Mouse (Mus musculus) activated CD4-positive, CD25-positive, alpha-beta regulatory T cell, adult 9 weeks (primary cell): ENCODE results near the gene Cxcl17. TPM values are rescaled to one million over a fixed set of nuclear protein-coding genes. Genes with fewer than 3 reads are reported as not detected.

ENCODE experiments used
- polyA plus RNA-seq: library from polyadenylated mRNA; unstranded; fragments of 100-300 nt; shearing (Covaris generic); gene quantifications from one replicate; pipeline ENCODE4 v1.2.1, GENCODE M21; 2017

Gene Cxcl17
- not detected for polyA plus RNA-seq

DNA sequence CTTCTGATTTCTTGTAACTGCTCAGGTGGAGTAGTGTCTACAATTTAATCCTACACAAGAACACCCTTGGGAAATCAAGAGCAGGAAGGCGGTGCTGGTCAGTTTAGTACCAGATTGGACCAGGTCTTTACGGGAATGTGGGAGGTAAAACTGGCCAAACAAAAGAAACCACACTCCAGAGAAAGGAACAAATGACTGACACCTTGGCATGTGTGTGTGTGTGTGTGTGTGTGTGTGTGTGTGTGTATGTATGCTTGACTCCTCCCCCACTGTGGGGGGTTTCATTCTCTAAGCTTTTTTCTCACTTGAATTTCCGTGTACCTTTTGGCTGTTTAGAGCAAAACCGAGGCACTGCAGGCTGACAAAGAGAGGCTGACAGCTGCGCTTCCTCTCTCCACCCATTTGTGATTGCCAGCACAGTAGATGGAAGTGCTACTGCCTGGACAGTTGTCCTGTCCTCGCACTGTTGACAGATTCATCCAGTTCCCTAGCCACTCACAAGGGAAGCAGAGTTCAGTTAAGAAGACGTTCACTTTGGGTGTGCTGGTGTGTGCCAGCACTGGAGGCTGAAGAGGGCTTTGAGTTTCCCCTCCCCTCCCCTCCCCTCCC, at the start of gene Cxcl17:
Cxcl17 (minus strand) TSS at position 54 of the 609 bp plus-strand sequence.

DNA sequence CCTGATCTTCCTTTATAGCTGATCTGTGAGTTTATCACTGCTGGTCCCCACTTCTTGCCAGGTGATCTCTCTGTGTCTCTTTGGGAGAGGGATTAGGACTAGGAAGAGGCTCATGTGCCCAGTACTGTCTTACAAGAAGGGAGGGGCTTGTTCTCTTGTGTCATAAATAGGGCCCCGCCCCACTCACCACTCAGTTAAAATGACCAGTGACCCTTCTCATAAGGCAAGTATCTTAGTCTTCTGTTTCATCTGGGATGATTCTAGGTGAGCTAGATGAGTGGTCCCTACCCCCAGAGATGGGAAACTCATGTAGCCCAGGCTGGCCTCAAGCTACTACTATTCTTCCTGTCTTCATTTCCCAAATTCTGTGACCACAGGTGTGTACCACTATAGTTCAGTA, 14.1 kb downstream of the Cxcl17 start, which contains the start of gene Lipe:
Lipe (minus strand) TSS at position 101 of the 400 bp plus-strand sequence.

DNA sequence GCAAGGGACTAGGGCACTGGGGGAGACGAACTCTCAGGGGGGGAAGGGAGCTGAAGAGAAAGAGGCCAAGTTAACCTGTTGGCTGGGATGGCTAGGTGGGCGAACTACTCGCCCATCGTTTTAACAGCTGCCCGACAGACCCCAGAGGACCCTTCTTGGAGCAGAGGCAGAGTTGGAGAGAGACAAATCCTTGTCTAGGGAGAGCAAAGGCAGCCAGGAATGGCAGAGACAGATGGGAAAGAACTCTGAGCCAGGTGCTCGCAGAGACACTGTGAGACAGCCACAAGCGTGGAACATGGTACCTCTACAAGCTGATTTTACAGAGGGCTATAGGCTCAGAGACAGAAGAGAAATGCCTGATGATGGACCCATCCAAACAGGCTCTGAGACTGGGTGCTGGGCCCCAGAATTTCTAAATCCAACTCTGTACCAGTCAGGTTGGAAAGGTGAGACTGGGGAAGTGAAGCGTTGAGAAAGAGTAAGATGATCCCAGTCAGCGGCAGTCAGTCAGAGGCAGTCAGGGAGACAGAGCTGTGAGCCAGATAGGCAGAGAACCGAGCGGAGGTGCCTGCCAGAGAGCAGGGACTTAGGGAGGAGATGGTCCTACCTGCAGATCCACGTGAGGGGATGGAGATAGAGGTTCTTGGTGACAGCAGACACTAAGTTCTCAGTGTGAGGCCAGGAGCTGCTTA, 43.5 kb downstream of the Cxcl17 start, which contains the start of gene Cnfn:
Cnfn (minus strand) TSS at position 667 of the 692 bp plus-strand sequence.

Other genes with a start within 250 kb of the Cxcl17 start
- 138 TPM for gene Pou2f2, start 233.2 kb downstream of the Cxcl17 start, polyA plus RNA-seq
- gene Dedd2, start 192.3 kb downstream of the Cxcl17 start, polyA plus RNA-seq = 50.7 TPM
- 4.6 TPM for gene Zfp526, start 191.5 kb downstream of the Cxcl17 start, polyA plus RNA-seq
- gene Gsk3a, start 175.0 kb downstream of the Cxcl17 start, polyA plus RNA-seq = 7.1 TPM
- gene Erf, start 162.1 kb downstream of the Cxcl17 start, polyA plus RNA-seq = 1.1 TPM
- 32.7 TPM for gene Cic, start 145.2 kb downstream of the Cxcl17 start, polyA plus RNA-seq
- 43.9 TPM for gene Pafah1b3, start 114.9 kb downstream of the Cxcl17 start, polyA plus RNA-seq
- not detected for gene Prr19, start 111.5 kb downstream of the Cxcl17 start, polyA plus RNA-seq
- gene Tmem145, start 106.8 kb downstream of the Cxcl17 start, polyA plus RNA-seq = not detected
- 0.24 TPM for gene Megf8, start 95.7 kb downstream of the Cxcl17 start, polyA plus RNA-seq
- not detected for gene Cnfn, start 43.2 kb downstream of the Cxcl17 start, polyA plus RNA-seq
- gene Lipe, start 14.2 kb downstream of the Cxcl17 start, polyA plus RNA-seq = 18.2 TPM
- gene Ceacam1, start 64.7 kb upstream of the Cxcl17 start, polyA plus RNA-seq = 0.37 TPM
- gene Ceacam2, start 127.0 kb upstream of the Cxcl17 start, polyA plus RNA-seq = not detected
- gene Erich4, start 203.0 kb upstream of the Cxcl17 start, polyA plus RNA-seq = not detected
- gene Dmac2, start 206.5 kb upstream of the Cxcl17 start, polyA plus RNA-seq = 67.2 TPM
- 0.28 TPM for gene B3gnt8, start 213.8 kb upstream of the Cxcl17 start, polyA plus RNA-seq
- 53.1 TPM for gene Bckdha, start 246.1 kb upstream of the Cxcl17 start, polyA plus RNA-seq
- gene Exosc5, start 246.3 kb upstream of the Cxcl17 start, polyA plus RNA-seq = 113 TPM